Mouse (Mus musculus) heart, adult 18-20 months (tissue): Measurements from ENCODE around the gene Gm6760. TPM values are rescaled to one million over a fixed set of nuclear protein-coding genes. Genes with fewer than 3 reads are reported as not detected.

ENCODE experiments used
- DNase-seq, 2 experiments: peaks; one replicate each; pipeline ENCODE4 v3.0.0; 2021 to 2022; ENCODE audit warnings: mixed read lengths in 1 of 2
- long read RNA-seq, 2 experiments: library from polyadenylated mRNA; stranded (forward); transcript quantifications; one replicate each; pipeline ENCODE4 v2.0.0; 2021
- total RNA-seq, 2 experiments: library from RNA; stranded (reverse); gene quantifications; 2 replicates each; pipeline ENCODE4 v1.2.3; 2021

Gene Gm6760
- not detected for total RNA-seq
- long read RNA-seq, experiment 1, result 0 reads
- long read RNA-seq, experiment 2, result 0 reads

- no peak for DNase-seq
Observed at GRCm38 (mm10) chrX:64152098-64152497, at the start of gene Gm6760. Gene Gm6760 (minus strand): TSS chrX:64152198.

- no peak for DNase-seq
Observed at GRCm38 (mm10) chrX:64181246-64181645, 29.2 kb upstream of the Gm6760 start.

- DNase-seq, result no peak
Observed at GRCm38 (mm10) chrX:64173248-64173647, 21.2 kb upstream of the Gm6760 start, which contains the start of gene 3830417A13Rik. Gene 3830417A13Rik (plus strand): TSS chrX:64173548.

Other genes starting within 250 kb of the Gm6760 start
- not detected for gene 3830417A13Rik, start 21.4 kb upstream of the Gm6760 start, total RNA-seq
- gene Slitrk4, start 124.8 kb upstream of the Gm6760 start, total RNA-seq, result under 1 TPM; 0.55 to 0.59 TPM